Mouse (Mus musculus): ENCODE measurements at regions not wholly inside any gene's neighbourhood (a gene's known extent, or its start where the extent isn't known, plus 50 kb on each side); places are given as distances from the start of the nearest gene placed in this dataset.
"Not testable (repeated sequence)": the region's sequence is repeated elsewhere in the genome, so short reads cannot be mapped to it uniquely, and the experiment has no call there.

- Histone ChIP-seq H3K4me3 (ENCODE audit: low read depth, low read length) (no peak overlapping the region), H3K27ac (ENCODE audit: low read depth, low read length) (no peak overlapping the region), H3K9me3 (ENCODE audit: control insufficient read depth, low read length) (no peaks in the 10 kb centered on the region), H3K9ac (ENCODE audit: low read length) (no peak overlapping the region), H3K4me2 (ENCODE audit: low read depth, low read length, severe bottlenecking) (no peak overlapping the region), H3K36me3 (ENCODE audit: control insufficient read depth, insufficient read depth, low read length) (no peaks in the 10 kb centered on the region), H3K27me3 (ENCODE audit: control insufficient read depth, insufficient read depth, low read length) (no peaks in the 10 kb centered on the region), H3K4me1 (replicated peaks; ENCODE audit: control insufficient read depth, insufficient read depth, low read length) (no peaks in the 10 kb centered on the region)
- DNase-seq (ENCODE audit: low spot score) = no peak
- ATAC-seq (replicated peaks; ENCODE audit: low FRiP score) = no peak
- 86% methylated on average over 1 of the region's 1 CpGs for WGBS
Measured at GRCm38 (mm10) chr1:96626271-96626670, 245.7 kb downstream of the Slco4c1 start.

GRCm38 (mm10) chr1:96625326-96625725 lies 246.6 kb downstream of the Slco4c1 start:
- not testable (repeated sequence) for H3K36me3 ChIP-seq (ENCODE audit: control insufficient read depth, insufficient read depth, low read length); DNase-seq (ENCODE audit: low spot score); H3K4me2 ChIP-seq (ENCODE audit: low read depth, low read length, severe bottlenecking); H3K27ac ChIP-seq (ENCODE audit: low read depth, low read length); ATAC-seq (replicated peaks; ENCODE audit: low FRiP score); H3K9ac ChIP-seq (ENCODE audit: low read length); H3K4me1 ChIP-seq (replicated peaks; ENCODE audit: control insufficient read depth, insufficient read depth, low read length); H3K27me3 ChIP-seq (ENCODE audit: control insufficient read depth, insufficient read depth, low read length); H3K4me3 ChIP-seq (ENCODE audit: low read depth, low read length); H3K9me3 ChIP-seq (ENCODE audit: control insufficient read depth, low read length)
- WGBS = 94% methylated on average over 5 of the region's 5 CpGs

GRCm38 (mm10) chr1:96596141-96596540 lies 275.8 kb downstream of the Slco4c1 start:
- Histone ChIP-seq H3K36me3 (ENCODE audit: control insufficient read depth, insufficient read depth, low read length) (no peaks in the 10 kb centered on the region), H3K27ac (ENCODE audit: low read depth, low read length) (no peak overlapping the region), H3K4me2 (ENCODE audit: low read depth, low read length, severe bottlenecking) (no peak overlapping the region), H3K27me3 (ENCODE audit: control insufficient read depth, insufficient read depth, low read length) (no peaks in the 10 kb centered on the region), H3K9ac (ENCODE audit: low read length) (no peak overlapping the region), H3K4me3 (ENCODE audit: low read depth, low read length) (no peak overlapping the region), H3K4me1 (replicated peaks; ENCODE audit: control insufficient read depth, insufficient read depth, low read length) (no peaks in the 10 kb centered on the region), H3K9me3 (ENCODE audit: control insufficient read depth, low read length) (no peaks in the 10 kb centered on the region)
- DNase-seq (ENCODE audit: low spot score) (no peak), ATAC-seq (replicated peaks; ENCODE audit: low FRiP score) (no peak)
- WGBS = 82% methylated on average over 3 of the region's 3 CpGs

GRCm38 (mm10) chr1:96569281-96569680 lies 302.7 kb downstream of the Slco4c1 start:
- Histone ChIP-seq H3K9me3 (ENCODE audit: control insufficient read depth, low read length) (no peaks in the 10 kb centered on the region), H3K4me1 (replicated peaks; ENCODE audit: control insufficient read depth, insufficient read depth, low read length) (no peaks in the 10 kb centered on the region), H3K27me3 (ENCODE audit: control insufficient read depth, insufficient read depth, low read length) (no peaks in the 10 kb centered on the region), H3K36me3 (ENCODE audit: control insufficient read depth, insufficient read depth, low read length) (no peaks in the 10 kb centered on the region), H3K9ac (ENCODE audit: low read length) (no peak overlapping the region), H3K27ac (ENCODE audit: low read depth, low read length) (no peak overlapping the region), H3K4me3 (ENCODE audit: low read depth, low read length) (no peak overlapping the region), H3K4me2 (ENCODE audit: low read depth, low read length, severe bottlenecking) (no peak overlapping the region)
- no peak for DNase-seq (ENCODE audit: low spot score)
- ATAC-seq (replicated peaks; ENCODE audit: low FRiP score) = no peak

- H3K36me3 ChIP-seq (ENCODE audit: control insufficient read depth, insufficient read depth, low read length) = no peaks in the 10 kb centered on the region
- no peak overlapping the region for H3K27ac ChIP-seq (ENCODE audit: low read depth, low read length)
- no peaks in the 10 kb centered on the region for H3K9me3 ChIP-seq (ENCODE audit: control insufficient read depth, low read length)
- no peaks in the 10 kb centered on the region for H3K4me1 ChIP-seq (replicated peaks; ENCODE audit: control insufficient read depth, insufficient read depth, low read length)
- ATAC-seq (replicated peaks; ENCODE audit: low FRiP score) = no peak
- H3K4me2 ChIP-seq (ENCODE audit: low read depth, low read length, severe bottlenecking) = no peak overlapping the region
- 83% methylated on average over 3 of the region's 3 CpGs for WGBS
- H3K9ac ChIP-seq (ENCODE audit: low read length) = no peak overlapping the region
- H3K27me3 ChIP-seq (ENCODE audit: control insufficient read depth, insufficient read depth, low read length) = no peaks in the 10 kb centered on the region
- DNase-seq (ENCODE audit: low spot score) = no peak
- no peak overlapping the region for H3K4me3 ChIP-seq (ENCODE audit: low read depth, low read length)
Measured at GRCm38 (mm10) chr1:96563279-96563910, 308.6 kb downstream of the Slco4c1 start.

GRCm38 (mm10) chr1:96556258-96556657 lies 315.7 kb downstream of the Slco4c1 start:
- H3K9me3 ChIP-seq (ENCODE audit: control insufficient read depth, low read length) = no peaks in the 10 kb centered on the region
- no peak overlapping the region for H3K4me3 ChIP-seq (ENCODE audit: low read depth, low read length)
- H3K27me3 ChIP-seq (ENCODE audit: control insufficient read depth, insufficient read depth, low read length) = no peaks in the 10 kb centered on the region
- H3K27ac ChIP-seq (ENCODE audit: low read depth, low read length) = no peak overlapping the region
- DNase-seq (ENCODE audit: low spot score) = no peak
- H3K4me2 ChIP-seq (ENCODE audit: low read depth, low read length, severe bottlenecking) = no peak overlapping the region
- ATAC-seq (replicated peaks; ENCODE audit: low FRiP score) = no peak
- H3K4me1 ChIP-seq (replicated peaks; ENCODE audit: control insufficient read depth, insufficient read depth, low read length) = no peaks in the 10 kb centered on the region
- no peaks in the 10 kb centered on the region for H3K36me3 ChIP-seq (ENCODE audit: control insufficient read depth, insufficient read depth, low read length)
- no peak overlapping the region for H3K9ac ChIP-seq (ENCODE audit: low read length)

GRCm38 (mm10) chr1:96519347-96519746 lies 352.6 kb downstream of the Slco4c1 start:
- no peaks in the 10 kb centered on the region for H3K36me3 ChIP-seq (ENCODE audit: control insufficient read depth, insufficient read depth, low read length)
- no peak for DNase-seq (ENCODE audit: low spot score)
- H3K4me1 ChIP-seq (replicated peaks; ENCODE audit: control insufficient read depth, insufficient read depth, low read length) = no peaks in the 10 kb centered on the region
- H3K9me3 ChIP-seq (ENCODE audit: control insufficient read depth, low read length) = no peaks in the 10 kb centered on the region
- H3K9ac ChIP-seq (ENCODE audit: low read length) = no peak overlapping the region
- no peak overlapping the region for H3K4me3 ChIP-seq (ENCODE audit: low read depth, low read length)
- no peak overlapping the region for H3K27ac ChIP-seq (ENCODE audit: low read depth, low read length)
- 86% methylated on average over 3 of the region's 3 CpGs for WGBS
- no peak for ATAC-seq (replicated peaks; ENCODE audit: low FRiP score)
- no peaks in the 10 kb centered on the region for H3K27me3 ChIP-seq (ENCODE audit: control insufficient read depth, insufficient read depth, low read length)
- no peak overlapping the region for H3K4me2 ChIP-seq (ENCODE audit: low read depth, low read length, severe bottlenecking)

GRCm38 (mm10) chr1:96501007-96501406 lies 371.0 kb downstream of the Slco4c1 start:
- no peak overlapping the region for H3K4me3 ChIP-seq (ENCODE audit: low read depth, low read length)

GRCm38 (mm10) chr1:96482816-96483215 lies 389.2 kb downstream of the Slco4c1 start:
- no peak overlapping the region for H3K27ac ChIP-seq (ENCODE audit: low read depth, low read length)
- ATAC-seq (replicated peaks; ENCODE audit: low FRiP score) (no peak), DNase-seq (ENCODE audit: low spot score) (no peak)
- H3K9me3 ChIP-seq (ENCODE audit: control insufficient read depth, low read length) = no peaks in the 10 kb centered on the region
- H3K4me2 ChIP-seq (ENCODE audit: low read depth, low read length, severe bottlenecking) = no peak overlapping the region
- 78% methylated on average over 1 of the region's 1 CpGs for WGBS
- H3K27me3 ChIP-seq (ENCODE audit: control insufficient read depth, insufficient read depth, low read length) = no peaks in the 10 kb centered on the region
- H3K36me3 ChIP-seq (ENCODE audit: control insufficient read depth, insufficient read depth, low read length) = no peaks in the 10 kb centered on the region
- H3K4me3 ChIP-seq (ENCODE audit: low read depth, low read length) = no peak overlapping the region
- H3K9ac ChIP-seq (ENCODE audit: low read length) = no peak overlapping the region
- no peaks in the 10 kb centered on the region for H3K4me1 ChIP-seq (replicated peaks; ENCODE audit: control insufficient read depth, insufficient read depth, low read length)

More at GRCm38 (mm10) chr1:96501007-96501406, 371.0 kb downstream of the Slco4c1 start:
- Histone ChIP-seq H3K27me3 (ENCODE audit: control insufficient read depth, insufficient read depth, low read length) (no peaks in the 10 kb centered on the region), H3K4me1 (replicated peaks; ENCODE audit: control insufficient read depth, insufficient read depth, low read length) (no peaks in the 10 kb centered on the region), H3K36me3 (ENCODE audit: control insufficient read depth, insufficient read depth, low read length) (no peaks in the 10 kb centered on the region), H3K4me2 (ENCODE audit: low read depth, low read length, severe bottlenecking) (no peak overlapping the region), H3K9ac (ENCODE audit: low read length) (no peak overlapping the region), H3K27ac (ENCODE audit: low read depth, low read length) (no peak overlapping the region), H3K9me3 (ENCODE audit: control insufficient read depth, low read length) (no peaks in the 10 kb centered on the region)
- ATAC-seq (replicated peaks; ENCODE audit: low FRiP score) = no peak
- no peak for DNase-seq (ENCODE audit: low spot score)
